In the genomic region with DNA sequence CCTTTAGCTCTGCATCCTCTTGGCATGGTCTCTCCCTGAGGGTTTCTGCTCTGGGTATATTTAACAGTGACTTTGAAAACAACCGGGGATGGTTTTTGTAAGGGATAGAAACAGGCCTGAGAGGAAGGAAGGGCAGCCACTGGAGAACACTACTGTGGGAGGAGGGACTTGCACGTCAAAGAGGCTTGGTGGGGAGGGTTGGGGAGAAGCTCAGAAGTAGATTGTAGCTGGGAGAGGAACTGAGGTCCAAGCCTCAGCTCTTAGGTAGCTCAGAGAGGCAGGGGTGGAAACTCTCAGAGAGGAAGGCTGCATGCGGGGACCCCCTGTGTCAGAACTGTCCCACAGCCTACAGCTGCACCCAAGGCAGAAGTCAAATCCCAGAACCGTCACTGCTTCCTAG, we compare ENCODE assay signal across 20 mouse cellular contexts.
DNase-seq lines count a peak whose midpoint lies in the region; ATAC-seq and TF ChIP-seq lines count a peak whose summit lies in the region.
"Had no signal": no experiment of that assay in that cellular context is flagged by ENCODE, and none has a peak within 500 bp of the region (broad histone marks: within the 10 kb centered on the region; RNA-seq: fewer than 3 reads in every experiment).

No protein-coding gene starts in this region.

- WGBS in forebrain, postnatal 0 days, result 63% methylated on average over 4 of the region's 4 CpGs
- 62% methylated on average over 4 of the region's 4 CpGs for WGBS in forebrain, embryonic 13.5 days
- 48% methylated on average over 4 of the region's 4 CpGs for WGBS in embryonic facial prominence, embryonic 12.5 days
- 64% methylated on average over 4 of the region's 4 CpGs for WGBS in limb, embryonic 14.5 days
- WGBS in neural tube, embryonic 13.5 days, result 59% methylated on average over 4 of the region's 4 CpGs

- no peak overlapping the region for H3K27ac ChIP-seq in forebrain, postnatal 0 days (ENCODE audit: low read depth, low read length)
- no peak overlapping the region for H3K27ac ChIP-seq in forebrain, embryonic 13.5 days
- peak overlapping the region; percentile 41; the same call in 1 of the 2 replicates for H3K27ac ChIP-seq in embryonic facial prominence, embryonic 12.5 days
- H3K27ac ChIP-seq in limb, embryonic 14.5 days (replicated peaks; ENCODE audit: low read depth, low read length), result no peak overlapping the region
- peak overlapping the region; percentile 42; the same call in 1 of the 2 replicates for H3K27ac ChIP-seq in neural tube, embryonic 13.5 days (replicated peaks)
- H3K27ac ChIP-seq in layer of hippocampus, adult 2 months, result no peak overlapping the region
- H3K27ac ChIP-seq: embryonic facial prominence, embryonic 13.5 days; liver, embryonic 13.5 days; stomach, embryonic 15.5 days had no signal

- H3K9me3 ChIP-seq in forebrain, postnatal 0 days (ENCODE audit: low read length), result no peaks in the 10 kb centered on the region
- H3K9me3 ChIP-seq in forebrain, embryonic 13.5 days (replicated peaks), result no peaks in the 10 kb centered on the region; the same call in 1 of the 2 replicates
- no peaks in the 10 kb centered on the region for H3K9me3 ChIP-seq in embryonic facial prominence, embryonic 12.5 days
- H3K9me3 ChIP-seq in limb, embryonic 14.5 days (ENCODE audit: control insufficient read depth, low read length), result no peaks in the 10 kb centered on the region
- H3K9me3 ChIP-seq in neural tube, embryonic 13.5 days, result no peaks in the 10 kb centered on the region
- H3K9me3 ChIP-seq: embryonic facial prominence, embryonic 13.5 days; heart, embryonic 10.5 days; liver, embryonic 13.5 days; megakaryocyte, embryonic 14.5 days; stomach, embryonic 15.5 days had no signal

- H3K9ac ChIP-seq in forebrain, postnatal 0 days, result no peak overlapping the region
- H3K9ac ChIP-seq in forebrain, embryonic 13.5 days, result no peak overlapping the region
- no peak overlapping the region for H3K9ac ChIP-seq in embryonic facial prominence, embryonic 12.5 days
- H3K9ac ChIP-seq in limb, embryonic 14.5 days (ENCODE audit: low read depth, low read length, severe bottlenecking), result no peak overlapping the region
- peak overlapping the region; percentile 55 for H3K9ac ChIP-seq in neural tube, embryonic 13.5 days
- H3K9ac ChIP-seq: liver, embryonic 13.5 days; stomach, embryonic 15.5 days had no signal

- H3K4me3 ChIP-seq in forebrain, postnatal 0 days (ENCODE audit: low read depth, low read length), result no peak overlapping the region
- no peak overlapping the region for H3K4me3 ChIP-seq in forebrain, embryonic 13.5 days
- H3K4me3 ChIP-seq in embryonic facial prominence, embryonic 12.5 days, result no peak overlapping the region
- no peak overlapping the region for H3K4me3 ChIP-seq in limb, embryonic 14.5 days (replicated peaks; ENCODE audit: low read length)
- no peak overlapping the region for H3K4me3 ChIP-seq in neural tube, embryonic 13.5 days
- H3K4me3 ChIP-seq in layer of hippocampus, adult 2 months, result no peak overlapping the region
- H3K4me3 ChIP-seq: liver, embryonic 13.5 days; megakaryocyte, embryonic 14.5 days; myocyte had no signal

- no peaks in the 10 kb centered on the region for H3K4me1 ChIP-seq in forebrain, postnatal 0 days (ENCODE audit: insufficient read depth)
- peaks cover 20% of the 10 kb centered on the region for H3K4me1 ChIP-seq in forebrain, embryonic 13.5 days
- H3K4me1 ChIP-seq in embryonic facial prominence, embryonic 12.5 days, result peaks cover 20% of the 10 kb centered on the region
- peaks cover 27% of the 10 kb centered on the region for H3K4me1 ChIP-seq in limb, embryonic 14.5 days (ENCODE audit: control insufficient read depth, insufficient read depth, low read length)
- peaks cover 13% of the 10 kb centered on the region for H3K4me1 ChIP-seq in neural tube, embryonic 13.5 days (replicated peaks)
- H3K4me1 ChIP-seq: liver, embryonic 13.5 days; megakaryocyte, embryonic 14.5 days had no signal

- TF ChIP-seq POLR2A in limb, embryonic 14.5 days (IDR thresholded peaks at IDR 0.05; ENCODE audit: borderline replicate concordance, extremely low read depth, insufficient read depth, insufficient read length), result no peak

- no peak for TF ChIP-seq CTCF in forebrain, postnatal 0 days (IDR thresholded peaks at IDR 0.05; ENCODE audit: low read depth)
- no peak for TF ChIP-seq CTCF in layer of hippocampus, adult 2 months (conservative IDR thresholded peaks at IDR 0.05)

- ATAC-seq in forebrain, postnatal 0 days, result no peak
- no peak for ATAC-seq in forebrain, embryonic 13.5 days
- ATAC-seq in embryonic facial prominence, embryonic 12.5 days (ENCODE audit: insufficient number of reproducible peaks, insufficient read depth, low FRiP score, low TSS enrichment), result no peak
- ATAC-seq in limb, embryonic 14.5 days (ENCODE audit: low FRiP score, low read depth), result no peak
- peak; percentile 16; the same call in 1 of the 2 replicates for ATAC-seq in neural tube, embryonic 13.5 days (ENCODE audit: low read depth)
- ATAC-seq: intestine, postnatal 0 days had no signal

- no peaks in the 10 kb centered on the region for H3K27me3 ChIP-seq in forebrain, postnatal 0 days (ENCODE audit: insufficient read depth, low read length)
- peaks cover 27% of the 10 kb centered on the region for H3K27me3 ChIP-seq in forebrain, embryonic 13.5 days
- H3K27me3 ChIP-seq in embryonic facial prominence, embryonic 12.5 days, result no peaks in the 10 kb centered on the region
- H3K27me3 ChIP-seq in limb, embryonic 14.5 days (ENCODE audit: control insufficient read depth, insufficient read depth, low read length), result no peaks in the 10 kb centered on the region
- peaks cover 11% of the 10 kb centered on the region; the same call in 1 of the 2 replicates for H3K27me3 ChIP-seq in neural tube, embryonic 13.5 days
- H3K27me3 ChIP-seq: CH12.LX; liver, embryonic 13.5 days; stomach, embryonic 15.5 days had no signal

- no peaks in the 10 kb centered on the region for H3K36me3 ChIP-seq in forebrain, postnatal 0 days (ENCODE audit: insufficient read depth)
- H3K36me3 ChIP-seq in forebrain, embryonic 13.5 days (ENCODE audit: poor library complexity, severe bottlenecking), result no peaks in the 10 kb centered on the region
- H3K36me3 ChIP-seq in embryonic facial prominence, embryonic 12.5 days, result no peaks in the 10 kb centered on the region
- H3K36me3 ChIP-seq in limb, embryonic 14.5 days (ENCODE audit: control insufficient read depth, insufficient read depth, low read length), result no peaks in the 10 kb centered on the region
- H3K36me3 ChIP-seq in neural tube, embryonic 13.5 days, result no peaks in the 10 kb centered on the region
- H3K36me3 ChIP-seq: embryonic facial prominence, embryonic 13.5 days; heart, embryonic 10.5 days; liver, embryonic 13.5 days; stomach, embryonic 15.5 days had no signal

- no peak for DNase-seq in forebrain, postnatal 0 days
- DNase-seq in limb, embryonic 14.5 days (ENCODE audit: low spot score), result no peak
- DNase-seq in heart, postnatal 4 days, result no peak
- DNase-seq in layer of hippocampus, adult 2 months (ENCODE audit: low spot score in 2 of 2), result no peak
- DNase-seq: adrenal gland, adult 8-10 months; cerebellum, adult 11-12 months; gastrocnemius, postnatal 36 days; liver, embryonic 13.5 days; right cerebral cortex, postnatal 14 days; thymus, adult 2 months had no signal

- H3K4me2 ChIP-seq in forebrain, postnatal 0 days (ENCODE audit: low read depth), result peak overlapping the region; percentile 53; the same call in 1 of the 2 replicates
- no peak overlapping the region for H3K4me2 ChIP-seq in forebrain, embryonic 13.5 days
- no peak overlapping the region for H3K4me2 ChIP-seq in embryonic facial prominence, embryonic 12.5 days (replicated peaks)
- 0 out of 2 replicates have a peak overlapping the region, but pooled peaks have one; percentile 42 for H3K4me2 ChIP-seq in limb, embryonic 14.5 days (replicated peaks; ENCODE audit: low read depth, low read length, severe bottlenecking)
- peak overlapping the region; percentile 57; the same call in 1 of the 2 replicates for H3K4me2 ChIP-seq in neural tube, embryonic 13.5 days
- H3K4me2 ChIP-seq: liver, embryonic 13.5 days had no signal

Comparison
In these comparisons a context has a peak if more than half of its experiments do, and no peak if none do; other contexts are left out.
1. H3K4me2 ChIP-seq: peak in forebrain, postnatal 0 days (single experiment), limb, embryonic 14.5 days (single experiment) and neural tube, embryonic 13.5 days (single experiment); none in forebrain, embryonic 13.5 days (single experiment) and embryonic facial prominence, embryonic 12.5 days (single experiment).
2. H3K27ac ChIP-seq: peak in embryonic facial prominence, embryonic 12.5 days (single experiment) and neural tube, embryonic 13.5 days (single experiment); none in forebrain, postnatal 0 days (single experiment), forebrain, embryonic 13.5 days (single experiment), limb, embryonic 14.5 days (single experiment) and layer of hippocampus, adult 2 months (single experiment).